Mouse (Mus musculus) C2C12 (cell line): ENCODE data around the gene Hpn. TPM values are rescaled to one million over a fixed set of nuclear protein-coding genes. Genes with fewer than 3 reads are reported as not detected.

Source experiments
- H3K27me3 ChIP-seq: one replicate; pipeline ENCODE4 v1.6.1; 2011; ENCODE audit not compliant: control insufficient read depth, insufficient read depth, insufficient read length
- H3K36me3 ChIP-seq: one replicate; pipeline ENCODE4 v1.6.1; 2011; ENCODE audit not compliant: control insufficient read depth, insufficient read depth
- H3K4me3 ChIP-seq: one replicate; pipeline ENCODE4 v1.5.1; 2011; ENCODE audit warnings: mild to moderate bottlenecking, control low read depth; ENCODE audit not compliant: poor library complexity, insufficient read depth, severe bottlenecking
- H3K79me2 ChIP-seq: one replicate; pipeline ENCODE4 v1.6.1; 2011; ENCODE audit not compliant: control insufficient read depth, insufficient read depth
- H3K79me3 ChIP-seq: one replicate; pipeline ENCODE4 v1.6.1; 2011; ENCODE audit warnings: low read depth, control low read depth
- H3ac ChIP-seq: one replicate; pipeline ENCODE3; 2011; ENCODE audit warnings: low read depth; ENCODE audit not compliant: control insufficient read depth, insufficient read length
- CEBPB ChIP-seq: IDR thresholded peaks from one replicate; pipeline ENCODE4 v1.6.1; 2011; ENCODE audit warnings: low read depth, mild to moderate bottlenecking, control low read depth, moderate library complexity
- CTCF ChIP-seq: IDR thresholded peaks from one replicate; pipeline ENCODE4 v1.5.1; 2011; ENCODE audit not compliant: control insufficient read depth, insufficient read depth, insufficient read length
- FOSL1 ChIP-seq: IDR thresholded peaks from one replicate; pipeline ENCODE4 v1.8.0; 2011; ENCODE audit warnings: mild to moderate bottlenecking, low read length; ENCODE audit not compliant: poor library complexity, insufficient read depth, severe bottlenecking
- MAX ChIP-seq: IDR thresholded peaks from one replicate; pipeline ENCODE4 v1.6.1; 2011; ENCODE audit warnings: mild to moderate bottlenecking, control low read depth
- MYOD1 ChIP-seq: IDR thresholded peaks from one replicate; pipeline ENCODE4 v1.6.1; 2011; ENCODE audit warnings: low read depth; ENCODE audit not compliant: control insufficient read depth, insufficient read length
- MYOG ChIP-seq: IDR thresholded peaks from one replicate; pipeline ENCODE4 v1.6.1; 2011; ENCODE audit not compliant: control insufficient read depth, insufficient read length; ENCODE audit errors: extremely low read depth
- USF1 ChIP-seq: IDR thresholded peaks from one replicate; pipeline ENCODE4 v1.6.1; 2011; ENCODE audit warnings: low read depth, mild to moderate bottlenecking, control low read depth, moderate library complexity
- polyA plus RNA-seq: library from polyadenylated mRNA; unstranded; fragments of >200 nt; fragmentation: generic; extraction: Trizol; gene quantifications from one replicate; pipeline ENCODE4 v1.2.1, GENCODE M21; 2012; ENCODE audit warnings: missing spikeins

Gene Hpn
- polyA plus RNA-seq, 1 experiment: not detected

GRCm38 (mm10) chr7:31145596-31146160, 30.6 kb upstream of the Hpn start:
- H3ac ChIP-seq: no peak overlapping the region
- H3K79me2 ChIP-seq: peaks cover 58% of the 10 kb centered on the region
- H3K36me3 ChIP-seq: peaks cover 7% of the 10 kb centered on the region
- no peaks in the 10 kb centered on the region for H3K27me3 ChIP-seq
- H3K79me3 ChIP-seq: peaks cover 35% of the 10 kb centered on the region
- TF ChIP-seq CEBPB (no peak), MYOD1 (no peak), MYOG (no peak), CTCF (no peak), MAX (no peak), FOSL1 (no peak), USF1 (no peak)
- H3K4me3 ChIP-seq: no peak overlapping the region

- no peaks in the 10 kb centered on the region for H3K27me3 ChIP-seq
- TF ChIP-seq CEBPB (no peak), MYOD1 (no peak), FOSL1 (no peak), USF1 (no peak), MAX (no peak), MYOG (no peak)
- peaks cover 12% of the 10 kb centered on the region for H3K36me3 ChIP-seq
- peaks cover 34% of the 10 kb centered on the region for H3K79me3 ChIP-seq
- H3K79me2 ChIP-seq: peaks cover 50% of the 10 kb centered on the region
- H3K4me3 ChIP-seq: no peak overlapping the region
- no peak overlapping the region for H3ac ChIP-seq
Measured at GRCm38 (mm10) chr7:31144886-31145285, 29.8 kb upstream of the Hpn start.

- Histone ChIP-seq H3ac (no peak overlapping the region), H3K36me3 (peaks cover 32% of the 10 kb centered on the region), H3K79me3 (peaks cover 9% of the 10 kb centered on the region), H3K27me3 (no peaks in the 10 kb centered on the region), H3K79me2 (peaks cover 12% of the 10 kb centered on the region), H3K4me3 (no peak overlapping the region)
- TF ChIP-seq FOSL1 (no peak), CEBPB (no peak), CTCF (no peak), USF1 (no peak), MYOG (no peak), MAX (no peak), MYOD1 (no peak)
Measured at GRCm38 (mm10) chr7:31140941-31141340, 25.9 kb upstream of the Hpn start.

GRCm38 (mm10) chr7:31140302-31140701, 25.2 kb upstream of the Hpn start:
- Histone ChIP-seq H3K79me3 (peaks cover 5% of the 10 kb centered on the region), H3K36me3 (peaks cover 32% of the 10 kb centered on the region), H3K79me2 (peaks cover 6% of the 10 kb centered on the region), H3K4me3 (no peak overlapping the region), H3ac (no peak overlapping the region), H3K27me3 (no peaks in the 10 kb centered on the region)
- TF ChIP-seq MYOG: no peak
- no peak for TF ChIP-seq CTCF
- no peak for TF ChIP-seq MYOD1
- TF ChIP-seq USF1: no peak
- TF ChIP-seq CEBPB: no peak
- TF ChIP-seq MAX: no peak
- TF ChIP-seq FOSL1: no peak

- Histone ChIP-seq H3ac (no peak overlapping the region), H3K27me3 (no peaks in the 10 kb centered on the region), H3K4me3 (no peak overlapping the region), H3K79me2 (peaks cover under 1% of the 10 kb centered on the region), H3K79me3 (no peaks in the 10 kb centered on the region), H3K36me3 (peaks cover 32% of the 10 kb centered on the region)
- TF ChIP-seq MYOG (no peak), CTCF (peak; percentile 22)
Measured at GRCm38 (mm10) chr7:31139765-31140164, 24.7 kb upstream of the Hpn start.

- no peak for TF ChIP-seq MYOD1
- no peak for TF ChIP-seq FOSL1
- no peak for TF ChIP-seq MYOG
- TF ChIP-seq MAX: no peak
- TF ChIP-seq CTCF: no peak
- TF ChIP-seq USF1: no peak
- TF ChIP-seq CEBPB: no peak
- no peak overlapping the region for H3K4me3 ChIP-seq
- no peaks in the 10 kb centered on the region for H3K79me2 ChIP-seq
- H3K79me3 ChIP-seq: no peaks in the 10 kb centered on the region
- H3ac ChIP-seq: no peak overlapping the region
- H3K36me3 ChIP-seq: peaks cover 34% of the 10 kb centered on the region
- H3K27me3 ChIP-seq: no peaks in the 10 kb centered on the region
Measured at GRCm38 (mm10) chr7:31135717-31136116, 20.6 kb upstream of the Hpn start.
